ENCODE assay signal across 10 mouse cellular contexts in genomic region chr12:8327675-8328053, GRCm38 (mm10). TPM values are rescaled to one million over a fixed set of nuclear protein-coding genes. Genes with fewer than 3 reads are reported as not detected.
A peak's percentile ranks its signal among the peaks of the same experiment; 100 is the strongest.
DNase-seq lines count a peak whose midpoint lies in the region; ATAC-seq and TF ChIP-seq lines count a peak whose summit lies in the region.
"Had no signal": no experiment of that assay in that cellular context is flagged by ENCODE, and none has a peak within 500 bp of the region (broad histone marks: within the 10 kb centered on the region; RNA-seq: fewer than 3 reads in every experiment).

No protein-coding gene starts in this region.

- H3K27me3 ChIP-seq in intestine, embryonic 14.5 days (replicated peaks; ENCODE audit: control insufficient read depth, insufficient read depth, low read length): no peaks in the 10 kb centered on the region
- no peaks in the 10 kb centered on the region for H3K27me3 ChIP-seq in intestine, embryonic 15.5 days (replicated peaks)
- H3K27me3 ChIP-seq in embryonic facial prominence, embryonic 10.5 days (replicated peaks; ENCODE audit: low read depth, poor library complexity, severe bottlenecking): no peaks in the 10 kb centered on the region
- no peaks in the 10 kb centered on the region for H3K27me3 ChIP-seq in heart, postnatal 0 days (ENCODE audit: control insufficient read depth, insufficient read depth, low read length)
- H3K27me3 ChIP-seq in midbrain, embryonic 14.5 days (ENCODE audit: control insufficient read depth, insufficient read depth, low read length): no peaks in the 10 kb centered on the region
- H3K27me3 ChIP-seq: liver, embryonic 13.5 days had no signal

- no peak for TF ChIP-seq CTCF in heart, postnatal 0 days (IDR thresholded peaks at IDR 0.05; ENCODE audit: low read depth)

- H3K4me3 ChIP-seq in intestine, embryonic 14.5 days (ENCODE audit: low read depth, low read length): no peak overlapping the region
- no peak overlapping the region for H3K4me3 ChIP-seq in intestine, embryonic 15.5 days (replicated peaks)
- H3K4me3 ChIP-seq in embryonic facial prominence, embryonic 10.5 days: no peak overlapping the region
- no peak overlapping the region for H3K4me3 ChIP-seq in heart, postnatal 0 days (ENCODE audit: low read depth, low read length)
- H3K4me3 ChIP-seq in midbrain, embryonic 14.5 days (replicated peaks; ENCODE audit: low read depth, low read length): no peak overlapping the region
- H3K4me3 ChIP-seq: liver, embryonic 13.5 days had no signal

- H3K4me1 ChIP-seq in intestine, embryonic 14.5 days (replicated peaks; ENCODE audit: control insufficient read depth, insufficient read depth, low read length): peaks cover 13% of the 10 kb centered on the region; the same call in 1 of the 2 replicates
- peaks cover 18% of the 10 kb centered on the region for H3K4me1 ChIP-seq in intestine, embryonic 15.5 days (replicated peaks)
- H3K4me1 ChIP-seq in embryonic facial prominence, embryonic 10.5 days: peaks cover 30% of the 10 kb centered on the region
- H3K4me1 ChIP-seq in heart, postnatal 0 days (ENCODE audit: control insufficient read depth, insufficient read depth): peaks cover 12% of the 10 kb centered on the region; the same call in 1 of the 2 replicates
- peaks cover 16% of the 10 kb centered on the region for H3K4me1 ChIP-seq in midbrain, embryonic 14.5 days (ENCODE audit: control insufficient read depth, insufficient read depth, low read length)
- H3K4me1 ChIP-seq: liver, embryonic 13.5 days had no signal

- TF ChIP-seq EP300 in heart, postnatal 0 days (IDR thresholded peaks at IDR 0.05; ENCODE audit: low read depth): no peak

- H3K9me3 ChIP-seq in intestine, embryonic 14.5 days (ENCODE audit: control insufficient read depth, low read length): no peaks in the 10 kb centered on the region
- no peaks in the 10 kb centered on the region for H3K9me3 ChIP-seq in intestine, embryonic 15.5 days
- no peaks in the 10 kb centered on the region for H3K9me3 ChIP-seq in embryonic facial prominence, embryonic 10.5 days
- no peaks in the 10 kb centered on the region for H3K9me3 ChIP-seq in heart, postnatal 0 days (replicated peaks; ENCODE audit: control insufficient read depth, low read length)
- no peaks in the 10 kb centered on the region for H3K9me3 ChIP-seq in midbrain, embryonic 14.5 days (ENCODE audit: control insufficient read depth, low read length)
- H3K9me3 ChIP-seq: liver, embryonic 13.5 days had no signal

- no peak for ATAC-seq in intestine, embryonic 14.5 days (replicated peaks; ENCODE audit: low FRiP score, low TSS enrichment, low read depth)
- no peak for ATAC-seq in intestine, embryonic 15.5 days
- ATAC-seq in heart, postnatal 0 days (ENCODE audit: insufficient read depth, low read depth): no peak
- no peak for ATAC-seq in midbrain, embryonic 14.5 days (ENCODE audit: low FRiP score, low TSS enrichment)

- WGBS in intestine, embryonic 14.5 days: 78% methylated on average over 1 of the region's 1 CpGs
- 77% methylated on average over 1 of the region's 1 CpGs for WGBS in intestine, embryonic 15.5 days
- 83% methylated on average over 1 of the region's 1 CpGs for WGBS in embryonic facial prominence, embryonic 10.5 days
- WGBS in heart, postnatal 0 days: 87% methylated on average over 1 of the region's 1 CpGs
- 49% methylated on average over 1 of the region's 1 CpGs for WGBS in midbrain, embryonic 14.5 days

- H3K9ac ChIP-seq in intestine, embryonic 14.5 days (ENCODE audit: low read length): 0 out of 2 replicates have a peak overlapping the region, but pooled peaks have one; percentile 29
- H3K9ac ChIP-seq in intestine, embryonic 15.5 days: no peak overlapping the region
- H3K9ac ChIP-seq in heart, postnatal 0 days (replicated peaks; ENCODE audit: low read depth, low read length): 0 out of 2 replicates have a peak overlapping the region, but pooled peaks have one; percentile 41
- H3K9ac ChIP-seq in midbrain, embryonic 14.5 days (replicated peaks; ENCODE audit: low read length): peak overlapping the region; percentile 62
- H3K9ac ChIP-seq: liver, embryonic 13.5 days had no signal

- peaks cover 21% of the 10 kb centered on the region; the same call in 1 of the 2 replicates for H3K36me3 ChIP-seq in intestine, embryonic 14.5 days (ENCODE audit: control insufficient read depth, insufficient read depth, low read length)
- peaks cover 4% of the 10 kb centered on the region for H3K36me3 ChIP-seq in intestine, embryonic 15.5 days
- H3K36me3 ChIP-seq in embryonic facial prominence, embryonic 10.5 days (replicated peaks): peaks cover 44% of the 10 kb centered on the region
- peaks cover 27% of the 10 kb centered on the region for H3K36me3 ChIP-seq in heart, postnatal 0 days (replicated peaks; ENCODE audit: control insufficient read depth, insufficient read depth, low read length)
- H3K36me3 ChIP-seq in midbrain, embryonic 14.5 days (ENCODE audit: control insufficient read depth, insufficient read depth, low read length): 0 out of 2 replicates have a peak, but pooled peaks cover 2% of the 10 kb centered on the region
- H3K36me3 ChIP-seq: liver, embryonic 13.5 days had no signal

- no peak for DNase-seq in intestine, embryonic 14.5 days (ENCODE audit: low spot score)
- DNase-seq in embryonic facial prominence, embryonic 10.5 days (ENCODE audit: low spot score): no peak
- DNase-seq in heart, postnatal 0 days (ENCODE audit: low spot score): no peak
- no peak for DNase-seq in midbrain, embryonic 14.5 days
- no peak for DNase-seq in layer of hippocampus, adult 9-10 months (ENCODE audit: low spot score)
- no peak for DNase-seq in B cell, adult 2 months
- no peak for DNase-seq in left cerebral cortex, adult 9 months (ENCODE audit: low spot score in 2 of 2)
- DNase-seq: adrenal gland, postnatal 14 days; liver, embryonic 13.5 days had no signal

- no peak overlapping the region for H3K27ac ChIP-seq in intestine, embryonic 14.5 days (ENCODE audit: low read depth)
- no peak overlapping the region for H3K27ac ChIP-seq in intestine, embryonic 15.5 days
- H3K27ac ChIP-seq in embryonic facial prominence, embryonic 10.5 days (replicated peaks): peak overlapping the region; percentile 87
- peak overlapping the region; percentile 59 for H3K27ac ChIP-seq in heart, postnatal 0 days (ENCODE audit: low read depth)
- H3K27ac ChIP-seq in midbrain, embryonic 14.5 days (replicated peaks; ENCODE audit: low read depth, low read length): peak overlapping the region; percentile 77
- H3K27ac ChIP-seq: liver, embryonic 13.5 days had no signal

- no peak overlapping the region for H3K4me2 ChIP-seq in intestine, embryonic 14.5 days (ENCODE audit: low read length)
- H3K4me2 ChIP-seq in intestine, embryonic 15.5 days (replicated peaks): no peak overlapping the region
- H3K4me2 ChIP-seq in heart, postnatal 0 days (ENCODE audit: low read depth, low read length): no peak overlapping the region
- peak overlapping the region; percentile 21 for H3K4me2 ChIP-seq in midbrain, embryonic 14.5 days (ENCODE audit: low read length)
- H3K4me2 ChIP-seq: liver, embryonic 13.5 days had no signal

RNA-seq across cellular contexts. Expression of gene Hs1bp3, which starts 14.4 kb away (rescaled TPM):
- 15.4 and 15.7 TPM in 2 replicates for polyA plus RNA-seq in intestine, embryonic 14.5 days (2014; fragmentation: Nextera tagmentation; extraction: Ambion mirVana)
- polyA plus RNA-seq in intestine, embryonic 15.5 days (2015; fragmentation: Nextera tagmentation; extraction: Ambion mirVana): 21.4 and 23.4 TPM in 2 replicates
- 17.9 and 18.8 TPM in 2 replicates for polyA plus RNA-seq in embryonic facial prominence, embryonic 10.5 days (2016; fragmentation: Nextera tagmentation; extraction: Ambion mirVana)
- total RNA-seq in heart, postnatal 0 days (2014; rRNA removed; ENCODE audit: low replicate concordance): 9.5 and 11.7 TPM in 2 replicates
- polyA plus RNA-seq in heart, postnatal 0 days (2015; fragmentation: Nextera tagmentation; extraction: Ambion mirVana): 9.7 TPM in 2 replicates
- 6.7 and 7.0 TPM in 2 replicates for polyA plus RNA-seq in midbrain, embryonic 14.5 days (2014; fragmentation: Nextera tagmentation; extraction: Ambion mirVana)

RNA-seq across cellular contexts. Expression of gene Gdf7, which starts 25.9 kb away (rescaled TPM):
- polyA plus RNA-seq in intestine, embryonic 14.5 days (2014; fragmentation: Nextera tagmentation; extraction: Ambion mirVana): not detected in 2 replicates
- polyA plus RNA-seq in intestine, embryonic 15.5 days (2015; fragmentation: Nextera tagmentation; extraction: Ambion mirVana): not detected in 2 replicates
- polyA plus RNA-seq in embryonic facial prominence, embryonic 10.5 days (2016; fragmentation: Nextera tagmentation; extraction: Ambion mirVana): 0.10 and 0.17 TPM in 2 replicates
- not detected in 2 replicates for total RNA-seq in heart, postnatal 0 days (2014; rRNA removed; ENCODE audit: low replicate concordance)
- not detected in 2 replicates for polyA plus RNA-seq in heart, postnatal 0 days (2015; fragmentation: Nextera tagmentation; extraction: Ambion mirVana)
- polyA plus RNA-seq in midbrain, embryonic 14.5 days (2014; fragmentation: Nextera tagmentation; extraction: Ambion mirVana): 0.25 TPM in 1 of 2 replicates, not detected in the other
- total RNA-seq: adrenal gland, postnatal 14 days had no signal
- polyA plus RNA-seq: liver, embryonic 13.5 days had no signal

Comparison
In these comparisons a context has a peak if more than half of its experiments do, and no peak if none do; other contexts are left out.
1. H3K27ac ChIP-seq: peak in embryonic facial prominence, embryonic 10.5 days (single experiment), heart, postnatal 0 days (single experiment) and midbrain, embryonic 14.5 days (single experiment); none in intestine, embryonic 14.5 days (single experiment) and intestine, embryonic 15.5 days (single experiment).